Comparison of ENCODE assay signal across 8 mouse cellular contexts in genomic region chr5:118704148-118704547, GRCm38 (mm10).
DNase-seq lines count a peak whose midpoint lies in the region; ATAC-seq and TF ChIP-seq lines count a peak whose summit lies in the region.
"Had no signal": no experiment of that assay in that cellular context is flagged by ENCODE, and none has a peak within 500 bp of the region (broad histone marks: within the 10 kb centered on the region; RNA-seq: fewer than 3 reads in every experiment).

No protein-coding gene starts in this region.

- H3K36me3 ChIP-seq in kidney, postnatal 0 days (ENCODE audit: insufficient read depth, low read length), result no peaks in the 10 kb centered on the region
- no peaks in the 10 kb centered on the region for H3K36me3 ChIP-seq in kidney, embryonic 16.5 days (ENCODE audit: insufficient read depth, low read length)
- no peaks in the 10 kb centered on the region for H3K36me3 ChIP-seq in midbrain, embryonic 13.5 days
- H3K36me3 ChIP-seq: forebrain, embryonic 12.5 days had no signal

- 86% methylated on average over 3 of the region's 3 CpGs for whole genome bisulfite sequencing in kidney, postnatal 0 days
- WGBS in kidney, embryonic 16.5 days, result 83% methylated on average over 3 of the region's 3 CpGs
- 81% methylated on average over 3 of the region's 3 CpGs for WGBS in midbrain, embryonic 13.5 days

- DNase-seq in kidney, postnatal 0 days (ENCODE audit: low spot score), result no peak
- DNase-seq in CD8-positive naive resting alpha-beta T cell, adult 2 months (ENCODE audit: low read depth in 2 of 2, low spot score in 2 of 2), result peak; percentile 33 to 55
- DNase-seq in ZHBTc4 (ENCODE audit: low read depth, low spot score), result peak; percentile 69
- peak; percentile 24 to 53 for DNase-seq in natural killer cell, adult 2 months (ENCODE audit: low spot score in 2 of 2)

- no peak overlapping the region for H3K9ac ChIP-seq in kidney, postnatal 0 days (ENCODE audit: low read depth, low read length)
- H3K9ac ChIP-seq in kidney, embryonic 16.5 days (replicated peaks; ENCODE audit: low read length), result no peak overlapping the region
- H3K9ac ChIP-seq in midbrain, embryonic 13.5 days (replicated peaks), result no peak overlapping the region
- H3K9ac ChIP-seq: forebrain, embryonic 12.5 days had no signal

- peak; percentile 62 for TF ChIP-seq CTCF in kidney, postnatal 0 days (IDR thresholded peaks at IDR 0.05; ENCODE audit: low read depth)

- H3K4me3 ChIP-seq in kidney, postnatal 0 days (replicated peaks; ENCODE audit: low read depth, low read length), result no peak overlapping the region
- no peak overlapping the region for H3K4me3 ChIP-seq in kidney, embryonic 16.5 days (ENCODE audit: low read length)
- no peak overlapping the region for H3K4me3 ChIP-seq in midbrain, embryonic 13.5 days (replicated peaks)
- H3K4me3 ChIP-seq: forebrain, embryonic 12.5 days had no signal

- H3K9me3 ChIP-seq in kidney, postnatal 0 days (replicated peaks; ENCODE audit: low read length), result no peaks in the 10 kb centered on the region
- no peaks in the 10 kb centered on the region for H3K9me3 ChIP-seq in kidney, embryonic 16.5 days (ENCODE audit: low read length)
- H3K9me3 ChIP-seq in midbrain, embryonic 13.5 days, result no peaks in the 10 kb centered on the region
- H3K9me3 ChIP-seq: forebrain, embryonic 12.5 days had no signal

- no peak overlapping the region for H3K4me2 ChIP-seq in kidney, postnatal 0 days (ENCODE audit: low read length)
- H3K4me2 ChIP-seq in kidney, embryonic 16.5 days (replicated peaks; ENCODE audit: low read depth, low read length), result no peak overlapping the region
- no peak overlapping the region for H3K4me2 ChIP-seq in midbrain, embryonic 13.5 days (replicated peaks)
- H3K4me2 ChIP-seq: forebrain, embryonic 12.5 days had no signal

- no peak overlapping the region for H3K27ac ChIP-seq in kidney, postnatal 0 days
- no peak overlapping the region for H3K27ac ChIP-seq in kidney, embryonic 16.5 days (ENCODE audit: low read length)
- H3K27ac ChIP-seq in midbrain, embryonic 13.5 days, result no peak overlapping the region

- peaks cover 8% of the 10 kb centered on the region; the same call in 1 of the 2 replicates for H3K4me1 ChIP-seq in kidney, postnatal 0 days (replicated peaks; ENCODE audit: insufficient read depth, low read length)
- peaks cover 12% of the 10 kb centered on the region for H3K4me1 ChIP-seq in kidney, embryonic 16.5 days (ENCODE audit: insufficient read depth, low read length)
- H3K4me1 ChIP-seq in midbrain, embryonic 13.5 days (replicated peaks), result peaks cover 86% of the 10 kb centered on the region

- ATAC-seq in kidney, postnatal 0 days (replicated peaks; ENCODE audit: low FRiP score, low read depth), result no peak
- ATAC-seq in kidney, embryonic 16.5 days (ENCODE audit: low FRiP score, low TSS enrichment), result no peak
- ATAC-seq in activated CD4-positive, CD25-positive, alpha-beta regulatory T cell, adult 4 months, result no peak
- ATAC-seq in midbrain, embryonic 13.5 days, result no peak

- no peaks in the 10 kb centered on the region for H3K27me3 ChIP-seq in kidney, postnatal 0 days (ENCODE audit: insufficient read depth, low read length)
- H3K27me3 ChIP-seq in kidney, embryonic 16.5 days (ENCODE audit: insufficient read depth, low read length), result no peaks in the 10 kb centered on the region
- no peaks in the 10 kb centered on the region for H3K27me3 ChIP-seq in midbrain, embryonic 13.5 days
- H3K27me3 ChIP-seq: forebrain, embryonic 12.5 days had no signal
